Mouse (Mus musculus): ENCODE data around the gene Pwp2.
"Not testable (repeated sequence)": the region's sequence is repeated elsewhere in the genome, so short reads cannot be mapped to it uniquely, and the experiment has no call there.

The Pwp2 gene

GRCm38 (mm10) chr10:78139572-78140250 lies 45.2 kb downstream of the Pwp2 start:
- DNase-seq = no peak

- peak; percentile 31 to 33 for DNase-seq
These were observed 46.0 kb downstream of the Pwp2 start for GRCm38 (mm10) chr10:78138812-78139523.

- DNase-seq = no peak
These were observed 47.8 kb downstream of the Pwp2 start for GRCm38 (mm10) chr10:78137191-78137590.

GRCm38 (mm10) chr10:78135947-78136346 lies 49.0 kb downstream of the Pwp2 start:
- DNase-seq = no peak

GRCm38 (mm10) chr10:78134975-78135798 lies 49.8 kb downstream of the Pwp2 start:
- peak; percentile 21 to 27 for DNase-seq

- DNase-seq = no peak
These were observed 50.5 kb downstream of the Pwp2 start for GRCm38 (mm10) chr10:78134400-78134799.

GRCm38 (mm10) chr10:78129998-78130397 lies 55.0 kb downstream of the Pwp2 start:
- no peak for DNase-seq

- peak; percentile 76 to 86 for DNase-seq
These were observed 55.5 kb downstream of the Pwp2 start for GRCm38 (mm10) chr10:78129423-78129822.

GRCm38 (mm10) chr10:78128647-78129046 lies 56.3 kb downstream of the Pwp2 start:
- no peak for DNase-seq

GRCm38 (mm10) chr10:78127931-78128330 lies 57.0 kb downstream of the Pwp2 start:
- DNase-seq = peak in 1 of 2 experiments; percentile 12

GRCm38 (mm10) chr10:78127046-78127870 lies 57.7 kb downstream of the Pwp2 start:
- peak in 1 of 2 experiments; percentile 21 for DNase-seq

GRCm38 (mm10) chr10:78126311-78126710 lies 58.6 kb downstream of the Pwp2 start:
- DNase-seq = no peak

GRCm38 (mm10) chr10:78125061-78125460 lies 59.9 kb downstream of the Pwp2 start:
- not testable (repeated sequence) for DNase-seq

- DNase-seq = peak; percentile 50 to 63
These were observed 60.8 kb downstream of the Pwp2 start for GRCm38 (mm10) chr10:78124137-78124536.
